Mouse (Mus musculus) Patski (cell line): ENCODE results near the gene Tekt4. TPM values are rescaled to one million over a fixed set of nuclear protein-coding genes. Genes with fewer than 3 reads are reported as not detected.

Experiments
- ATAC-seq: fragments of 100-300 bp; one replicate; pipeline ENCODE4 v1.8.0; 2021
- CTCF ChIA-PET: fragments of 350-600 bp; sonication (Branson Sonifier 250); formaldehyde crosslinking; loops from one replicate; lab custom pipeline; 2022; ENCODE audit warnings: inconsistent platforms; lab: Charles Lee
- POLR2A ChIA-PET: fragments of 350-600 bp; sonication (Branson Sonifier 250); formaldehyde crosslinking; loops from one replicate; lab custom pipeline; 2022; ENCODE audit warnings: antibody characterized with exemption, inconsistent platforms; lab: Charles Lee
- DNase-seq: peaks from one replicate; pipeline ENCODE4 v3.0.0-alpha.2; 2011; ENCODE audit warnings: low read depth, low spot score
- H3K27me3 ChIP-seq: fragments of 371-371 bp; one replicate; pipeline ENCODE4 v1.5.1; 2021
- CTCF ChIP-seq: fragments of 100-300 bp; IDR thresholded peaks from one replicate; pipeline ENCODE4 v1.5.1; 2021
- in situ Hi-C: fragments of 300-500 bp; cut with MboI; formaldehyde crosslinking; loops from 3 replicates; pipeline ENCODE4 v1.11.1; 2018; ENCODE audit warnings: low pct_unique_long_range_greater_than_20kb, mixed read lengths
- polyA plus RNA-seq: library from polyadenylated mRNA; unstranded; gene quantifications from one replicate; pipeline ENCODE4 v1.2.3, GENCODE M21; 2021

Gene Tekt4
- polyA plus RNA-seq, 1 experiment from 2014 or later: not detected

DNA sequence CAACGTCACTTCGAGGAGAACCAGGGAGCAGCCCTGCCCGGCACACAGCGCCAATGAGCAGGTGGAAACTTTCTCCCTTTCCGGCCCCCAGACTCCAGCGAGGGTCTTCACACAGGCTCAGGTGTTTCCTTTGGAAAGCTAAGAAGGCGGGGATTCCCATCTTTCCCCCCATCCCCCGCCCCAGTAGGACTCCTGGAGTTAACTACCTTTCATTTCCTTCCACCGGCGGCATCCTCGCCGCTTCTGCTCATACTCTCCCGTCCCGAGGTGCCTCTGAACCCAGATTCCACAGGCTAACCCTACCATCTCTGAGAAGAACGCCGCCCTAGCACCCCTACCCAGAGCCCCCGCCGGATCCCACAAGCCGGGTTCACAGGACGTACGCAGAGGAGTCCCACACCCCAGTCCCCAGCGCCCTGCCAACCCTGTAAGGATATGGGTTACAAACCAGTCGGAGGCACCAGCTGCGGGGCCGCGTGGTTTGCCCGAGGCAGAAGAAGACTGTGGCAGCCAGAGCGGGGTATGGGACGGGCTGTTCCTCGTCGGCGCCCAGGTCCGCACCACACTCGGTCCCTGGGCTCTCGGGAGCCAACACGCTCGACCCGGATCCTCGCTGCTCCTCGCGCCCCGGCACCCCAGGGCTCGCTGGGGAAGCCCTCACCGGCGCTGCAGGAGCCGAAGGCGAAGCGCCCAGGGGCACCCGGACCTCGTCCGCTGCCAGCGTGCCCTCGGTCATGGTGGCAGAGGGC lies 21.8 kb upstream of the Tekt4 start:
- no peak for TF ChIP-seq CTCF
- DNase-seq: no peak
- POLR2A ChIA-PET: no interaction called here
- H3K27me3 ChIP-seq: peaks cover 68% of the 10 kb centered on the region
- in situ Hi-C loops: no loop called here
- CTCF ChIA-PET: no interaction called here
- no peak for ATAC-seq

GRCm38 (mm10) chr17:25433223-25433616 lies 21.2 kb upstream of the Tekt4 start:
- TF ChIP-seq CTCF: no peak
- ATAC-seq (no peak), DNase-seq (no peak)
- ChIA-PET CTCF (no interaction called here), POLR2A (no interaction called here)
- in situ Hi-C loops: no loop called here
- H3K27me3 ChIP-seq: peaks cover 65% of the 10 kb centered on the region

GRCm38 (mm10) chr17:25433617-25434606 lies 20.5 kb upstream of the Tekt4 start, which contains the start of gene Cacna1h:
TSS of gene Cacna1h (minus strand) at chr17:25433783.
- peaks cover 68% of the 10 kb centered on the region for H3K27me3 ChIP-seq
- CTCF ChIA-PET: no interaction called here
- no peak for TF ChIP-seq CTCF
- in situ Hi-C loops: no loop called here
- DNase-seq (no peak), ATAC-seq (no peak)
- POLR2A ChIA-PET: no interaction called here

- no peak for ATAC-seq
- H3K27me3 ChIP-seq: peaks cover 35% of the 10 kb centered on the region
- in situ Hi-C loops: no loop called here
- DNase-seq: no peak
- TF ChIP-seq CTCF: no peak
- ChIA-PET POLR2A (no interaction called here), CTCF (no interaction called here)
Measured at GRCm38 (mm10) chr17:25441417-25441816, 13.0 kb upstream of the Tekt4 start.

DNA sequence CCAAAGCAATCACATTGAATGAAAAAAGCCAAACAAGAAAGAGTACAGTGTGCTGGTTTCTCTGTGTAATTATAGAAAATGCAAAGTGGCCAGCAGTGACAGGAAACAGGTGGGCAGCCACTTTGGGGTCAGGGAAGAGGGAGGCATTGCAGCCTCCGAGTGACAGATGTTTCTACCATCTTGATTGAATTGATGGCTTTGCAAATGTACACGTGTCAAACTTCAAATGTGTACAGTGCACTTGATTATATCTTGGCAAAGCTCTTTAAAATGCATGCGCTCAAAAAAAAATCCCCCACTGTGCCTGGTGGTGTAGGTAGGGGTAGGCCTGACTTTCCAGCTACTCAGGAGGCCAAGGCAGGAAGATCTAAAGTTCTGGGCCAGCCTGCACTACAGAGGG lies 11.5 kb upstream of the Tekt4 start:
- ChIA-PET CTCF (no interaction called here), POLR2A (interaction anchor here (0.6 kb wide), 1 partner anchor 132 kb away, joined by 3 read pairs; no protein-coding TSS in a partner anchor)
- H3K27me3 ChIP-seq: peaks cover 40% of the 10 kb centered on the region
- no peak for TF ChIP-seq CTCF
- ATAC-seq: no peak
- in situ Hi-C loops: no loop called here
- DNase-seq: no peak

- ChIA-PET CTCF (interaction anchor here (0.5 kb wide), 1 partner anchor 11 kb away, joined by 3 read pairs; no protein-coding TSS in a partner anchor), POLR2A (no interaction called here)
- in situ Hi-C loops: no loop called here
- no peak for DNase-seq
- H3K27me3 ChIP-seq: peaks cover 43% of the 10 kb centered on the region
- TF ChIP-seq CTCF: no peak
- ATAC-seq: no peak
Measured at GRCm38 (mm10) chr17:25445074-25445473, 9.3 kb upstream of the Tekt4 start.

DNA sequence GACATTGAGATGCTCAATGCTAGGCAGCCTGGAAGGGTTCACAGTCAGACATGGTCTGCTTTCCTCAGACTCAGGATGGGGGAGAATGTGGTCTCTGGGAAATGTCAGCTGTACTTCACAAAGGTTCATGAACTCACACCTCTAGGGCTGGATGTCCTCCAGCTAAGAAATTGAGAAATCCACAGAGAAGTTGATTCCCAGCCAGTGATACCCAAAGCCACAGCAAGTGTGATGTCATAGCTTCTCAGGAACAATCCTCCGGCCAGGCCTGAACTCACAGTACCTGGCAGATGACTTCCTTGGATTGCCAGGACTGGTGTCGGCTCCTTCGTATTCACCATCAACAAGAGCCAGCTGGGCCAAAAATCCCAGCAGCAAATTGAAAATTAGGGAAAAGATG lies 8.6 kb upstream of the Tekt4 start:
- peaks cover 39% of the 10 kb centered on the region for H3K27me3 ChIP-seq
- no peak for DNase-seq
- CTCF ChIA-PET: no interaction called here
- POLR2A ChIA-PET: no interaction called here
- ATAC-seq: no peak
- no peak for TF ChIP-seq CTCF
- in situ Hi-C loops: no loop called here

- in situ Hi-C loops: no loop called here
- H3K27me3 ChIP-seq: peaks cover 35% of the 10 kb centered on the region
- no peak for ATAC-seq
- no peak for DNase-seq
- POLR2A ChIA-PET: interaction anchor here (0.5 kb wide), 1 partner anchor 350 kb away, joined by 3 read pairs; no protein-coding TSS in a partner anchor
- TF ChIP-seq CTCF: no peak
- CTCF ChIA-PET: no interaction called here
Measured at GRCm38 (mm10) chr17:25447865-25448264, 6.5 kb upstream of the Tekt4 start.

DNA sequence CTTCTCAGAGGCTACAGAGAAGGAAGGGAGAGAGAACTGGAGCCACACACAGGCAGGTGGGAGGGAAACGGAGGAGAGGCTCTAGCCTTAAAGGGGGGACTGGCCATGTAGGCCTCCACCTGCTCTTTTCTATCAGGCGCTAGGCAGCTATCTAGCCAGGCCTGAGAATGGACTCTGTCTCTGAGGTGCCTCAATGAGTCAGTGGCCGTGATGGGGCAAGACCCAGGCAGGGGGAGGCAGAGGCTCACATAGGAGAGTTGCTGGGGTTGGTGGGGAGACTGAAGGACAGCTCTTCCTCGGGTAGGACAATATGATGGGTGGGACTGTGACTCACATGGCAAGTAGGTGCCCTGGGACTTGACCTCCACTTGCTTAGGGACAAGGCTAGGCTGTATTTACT lies 4.1 kb upstream of the Tekt4 start:
- ChIA-PET CTCF (no interaction called here), POLR2A (interaction anchor here (0.6 kb wide), 1 partner anchor 188 kb away, joined by 3 read pairs; no protein-coding TSS in a partner anchor)
- no peak for ATAC-seq
- H3K27me3 ChIP-seq: peaks cover 31% of the 10 kb centered on the region
- no peak for TF ChIP-seq CTCF
- in situ Hi-C loops: no loop called here
- no peak for DNase-seq

DNA sequence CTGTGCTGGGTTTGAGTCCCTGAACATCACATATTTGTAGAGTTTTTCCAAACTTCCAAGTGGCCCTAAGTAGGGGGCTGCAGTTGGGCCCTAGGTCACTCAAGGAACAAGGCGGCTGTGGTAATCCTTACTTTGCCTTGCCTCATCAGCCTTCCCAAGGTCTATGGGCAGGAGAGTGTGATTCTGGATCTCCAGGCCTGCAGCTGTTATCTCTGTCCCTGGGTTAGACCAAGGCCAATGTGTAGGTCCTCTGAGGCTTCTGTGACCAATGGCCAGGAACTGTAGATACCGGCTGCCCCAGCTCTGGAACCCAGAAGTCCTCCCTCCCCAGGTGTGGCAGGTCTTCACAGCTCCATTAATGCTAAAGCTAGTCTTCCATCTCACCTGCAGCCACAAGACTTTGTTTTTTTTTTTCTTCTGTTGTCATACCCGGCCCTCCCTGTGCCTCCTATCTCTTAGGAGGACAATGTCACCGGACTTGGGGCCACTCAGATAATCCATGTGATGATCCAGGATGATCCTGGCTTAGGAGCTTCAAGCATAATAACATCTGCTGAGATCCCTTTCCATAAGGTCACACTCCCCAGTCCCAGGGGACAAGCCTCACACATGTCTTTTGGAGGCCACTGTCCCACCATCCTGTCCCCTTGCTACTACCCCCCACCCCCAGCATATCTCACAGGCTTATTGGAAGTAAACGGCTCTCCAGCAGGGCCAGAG lies 2.0 kb upstream of the Tekt4 start:
- in situ Hi-C loops: no loop called here

More for the DNA sequence above, 2.0 kb upstream of the Tekt4 start:
- DNase-seq: no peak
- no peak for TF ChIP-seq CTCF
- ChIA-PET POLR2A (no interaction called here), CTCF (interaction anchor here (1.4 kb wide), 1 partner anchor 14 kb away, joined by 3 read pairs; no protein-coding TSS in a partner anchor)
- H3K27me3 ChIP-seq: peaks cover 24% of the 10 kb centered on the region
- no peak for ATAC-seq
